ENCODE assay signal across 19 mouse cellular contexts in genomic region chr1:168908684-168909175, GRCm38 (mm10).
A peak's percentile ranks its signal among the peaks of the same experiment; 100 is the strongest.
DNase-seq lines count a peak whose midpoint lies in the region; ATAC-seq and TF ChIP-seq lines count a peak whose summit lies in the region.
"Had no signal": no experiment of that assay in that cellular context is flagged by ENCODE, and none has a peak within 500 bp of the region (broad histone marks: within the 10 kb centered on the region; RNA-seq: fewer than 3 reads in every experiment).

No protein-coding gene starts in this region.

- H3K4me1 ChIP-seq in neural tube, embryonic 12.5 days = peaks cover 5% of the 10 kb centered on the region; the same call in 1 of the 2 replicates
- H3K4me1 ChIP-seq in forebrain, embryonic 16.5 days (replicated peaks; ENCODE audit: control insufficient read depth, insufficient read depth, low read length) = peaks cover 9% of the 10 kb centered on the region
- H3K4me1 ChIP-seq in midbrain, postnatal 0 days (ENCODE audit: insufficient read depth, low read length) = no peaks in the 10 kb centered on the region
- H3K4me1 ChIP-seq in intestine, embryonic 15.5 days (replicated peaks) = no peaks in the 10 kb centered on the region

- H3K27ac ChIP-seq in neural tube, embryonic 12.5 days = no peak overlapping the region
- H3K27ac ChIP-seq in forebrain, embryonic 16.5 days (ENCODE audit: low read length) = no peak overlapping the region
- H3K27ac ChIP-seq in midbrain, postnatal 0 days (ENCODE audit: low read depth, low read length) = no peak overlapping the region
- H3K27ac ChIP-seq in intestine, embryonic 15.5 days = no peak overlapping the region
- H3K27ac ChIP-seq: gastrocnemius, adult 2 months; heart, adult 2 months; macrophage had no signal

- H3K9ac ChIP-seq in neural tube, embryonic 12.5 days = no peak overlapping the region
- H3K9ac ChIP-seq in forebrain, embryonic 16.5 days (replicated peaks; ENCODE audit: low read depth, low read length) = no peak overlapping the region
- H3K9ac ChIP-seq in midbrain, postnatal 0 days (replicated peaks; ENCODE audit: low read length, poor library complexity, severe bottlenecking) = no peak overlapping the region
- H3K9ac ChIP-seq in intestine, embryonic 15.5 days = no peak overlapping the region
- H3K9ac ChIP-seq: liver, postnatal 0 days had no signal

- WGBS in neural tube, embryonic 12.5 days = 22% methylated on average over 4 of the region's 4 CpGs
- WGBS in forebrain, embryonic 16.5 days = 10% methylated on average over 4 of the region's 4 CpGs
- 35% methylated on average over 4 of the region's 4 CpGs for WGBS in midbrain, postnatal 0 days
- WGBS in intestine, embryonic 15.5 days = 80% methylated on average over 4 of the region's 4 CpGs

- ATAC-seq in neural tube, embryonic 12.5 days (ENCODE audit: low FRiP score, low read depth) = peak; percentile 90
- ATAC-seq in forebrain, embryonic 16.5 days = peak; percentile 96
- no peak for ATAC-seq in midbrain, postnatal 0 days (ENCODE audit: low FRiP score)
- no peak for ATAC-seq in intestine, embryonic 15.5 days
- no peak for ATAC-seq in megakaryocyte, adult 5-6 weeks (ENCODE audit: poor library complexity, severe bottlenecking)
- ATAC-seq: intestine, embryonic 16.5 days; liver, postnatal 0 days had no signal

- DNase-seq in neural tube, embryonic 10.5 days (ENCODE audit: extremely low spot score, low spot score) = no peak
- DNase-seq in midbrain, postnatal 0 days (ENCODE audit: low spot score) = peak; percentile 24
- no peak for DNase-seq in kidney, adult 9 months
- DNase-seq: adrenal gland, adult 2 months; cerebellum, adult 9-11 months; gastrocnemius, adult 2 months; heart, adult 2 months; heart, postnatal 10 days; kidney, postnatal 14 days; liver, postnatal 0 days; thymus, adult 18-20 months had no signal

- no peak overlapping the region for H3K4me3 ChIP-seq in neural tube, embryonic 12.5 days
- H3K4me3 ChIP-seq in forebrain, embryonic 16.5 days (replicated peaks; ENCODE audit: low read length) = no peak overlapping the region
- no peak overlapping the region for H3K4me3 ChIP-seq in midbrain, postnatal 0 days (ENCODE audit: low read depth, low read length)
- no peak overlapping the region for H3K4me3 ChIP-seq in intestine, embryonic 15.5 days (replicated peaks)
- H3K4me3 ChIP-seq: gastrocnemius, adult 2 months; heart, adult 2 months; myocyte had no signal

- H3K4me2 ChIP-seq in neural tube, embryonic 12.5 days (replicated peaks) = no peak overlapping the region
- no peak overlapping the region for H3K4me2 ChIP-seq in forebrain, embryonic 16.5 days (ENCODE audit: low read length)
- H3K4me2 ChIP-seq in midbrain, postnatal 0 days (ENCODE audit: low read depth, low read length, poor library complexity, severe bottlenecking) = no peak overlapping the region
- no peak overlapping the region for H3K4me2 ChIP-seq in intestine, embryonic 15.5 days (replicated peaks)

- no peak for TF ChIP-seq CTCF in midbrain, postnatal 0 days (IDR thresholded peaks at IDR 0.05)

- H3K9me3 ChIP-seq in neural tube, embryonic 12.5 days = no peaks in the 10 kb centered on the region
- H3K9me3 ChIP-seq in forebrain, embryonic 16.5 days (ENCODE audit: control insufficient read depth, low read length) = no peaks in the 10 kb centered on the region
- no peaks in the 10 kb centered on the region for H3K9me3 ChIP-seq in midbrain, postnatal 0 days (ENCODE audit: low read length)
- no peaks in the 10 kb centered on the region for H3K9me3 ChIP-seq in intestine, embryonic 15.5 days

- no peaks in the 10 kb centered on the region for H3K36me3 ChIP-seq in neural tube, embryonic 12.5 days
- H3K36me3 ChIP-seq in forebrain, embryonic 16.5 days (ENCODE audit: control insufficient read depth, insufficient read depth) = no peaks in the 10 kb centered on the region
- no peaks in the 10 kb centered on the region for H3K36me3 ChIP-seq in midbrain, postnatal 0 days (ENCODE audit: insufficient read depth, low read length)
- H3K36me3 ChIP-seq in intestine, embryonic 15.5 days = no peaks in the 10 kb centered on the region
- H3K36me3 ChIP-seq: G1E had no signal

- no peaks in the 10 kb centered on the region for H3K27me3 ChIP-seq in neural tube, embryonic 12.5 days (replicated peaks)
- H3K27me3 ChIP-seq in forebrain, embryonic 16.5 days (replicated peaks; ENCODE audit: control insufficient read depth, insufficient read depth, low read length) = peaks cover 3% of the 10 kb centered on the region; the same call in 1 of the 2 replicates
- H3K27me3 ChIP-seq in midbrain, postnatal 0 days (ENCODE audit: insufficient read depth, low read length) = no peaks in the 10 kb centered on the region
- no peaks in the 10 kb centered on the region for H3K27me3 ChIP-seq in intestine, embryonic 15.5 days (replicated peaks)

Comparison
In these comparisons a context has a peak if more than half of its experiments do, and no peak if none do; other contexts are left out.
1. ATAC-seq: peak in neural tube, embryonic 12.5 days (single experiment) and forebrain, embryonic 16.5 days (single experiment); none in midbrain, postnatal 0 days (single experiment), intestine, embryonic 15.5 days (single experiment) and megakaryocyte, adult 5-6 weeks (single experiment).